Mouse (Mus musculus): ENCODE data around the gene Htra3. TPM values are rescaled to one million over a fixed set of nuclear protein-coding genes. Genes with fewer than 3 reads are reported as not detected.
A peak's percentile ranks its signal among the peaks of the same experiment; 100 is the strongest.

Htra3 gene
- polyA plus RNA-seq, 1 experiment from 2014 or later, result 18.4 TPM

- H3K36me3 ChIP-seq (ENCODE audit: insufficient read depth, low read length), result no peaks in the 10 kb centered on the region
- 86% methylated on average over 7 of the region's 7 CpGs for WGBS
- no peaks in the 10 kb centered on the region for H3K9me3 ChIP-seq (ENCODE audit: low read length)
Measured at GRCm38 (mm10) chr5:35666152-35666551, 13.4 kb downstream of the Htra3 start.

DNA sequence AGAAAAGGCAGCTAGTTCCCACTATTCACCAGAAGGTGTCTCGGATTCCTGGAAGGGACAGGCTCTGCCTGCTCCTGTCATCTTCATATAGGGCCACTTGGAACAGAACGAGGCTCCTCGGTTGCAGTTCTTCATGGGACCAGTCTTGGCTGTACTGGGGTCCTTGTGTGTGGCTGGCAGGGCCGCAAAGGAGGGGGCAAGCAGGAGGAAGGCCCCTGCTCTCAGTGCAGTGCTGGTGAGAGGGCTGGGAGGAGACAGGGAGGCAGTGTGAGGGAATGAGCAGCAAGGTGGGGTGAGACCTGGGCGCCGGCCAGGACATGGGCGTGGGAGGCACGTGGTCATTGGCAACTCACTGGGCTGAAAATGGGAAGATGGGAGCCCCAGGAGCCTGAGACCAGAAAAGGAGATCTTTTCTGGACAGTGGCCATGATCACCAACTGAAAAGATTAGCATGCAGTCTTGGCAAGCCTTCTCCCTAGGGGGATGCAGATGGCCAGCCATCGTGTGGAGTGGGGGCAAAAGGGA is 17.5 kb downstream of the Htra3 start:
- Histone ChIP-seq H3K4me1 (ENCODE audit: insufficient read depth, low read length) (no peaks in the 10 kb centered on the region), H3K27me3 (ENCODE audit: insufficient read depth, low read length) (no peaks in the 10 kb centered on the region), H3K4me3 (ENCODE audit: low read length) (no peak overlapping the region), H3K4me2 (replicated peaks; ENCODE audit: low read depth, low read length) (no peak overlapping the region), H3K27ac (ENCODE audit: low read length) (no peak overlapping the region), H3K9ac (replicated peaks; ENCODE audit: low read length) (no peak overlapping the region), H3K9me3 (ENCODE audit: low read length) (no peaks in the 10 kb centered on the region), H3K36me3 (ENCODE audit: insufficient read depth, low read length) (no peaks in the 10 kb centered on the region)
- no peak for ATAC-seq (ENCODE audit: low FRiP score, low TSS enrichment)
- 86% methylated on average over 9 of the region's 9 CpGs for WGBS

More at GRCm38 (mm10) chr5:35666152-35666551, 13.4 kb downstream of the Htra3 start:
- H3K4me1 ChIP-seq (ENCODE audit: insufficient read depth, low read length), result peaks cover 21% of the 10 kb centered on the region
- H3K27ac ChIP-seq (ENCODE audit: low read length), result no peak overlapping the region
- H3K4me2 ChIP-seq (replicated peaks; ENCODE audit: low read depth, low read length), result no peak overlapping the region
- no peak overlapping the region for H3K9ac ChIP-seq (replicated peaks; ENCODE audit: low read length)
- no peak for ATAC-seq (ENCODE audit: low FRiP score, low TSS enrichment)
- no peaks in the 10 kb centered on the region for H3K27me3 ChIP-seq (ENCODE audit: insufficient read depth, low read length)
- H3K4me3 ChIP-seq (ENCODE audit: low read length), result no peak overlapping the region

DNA sequence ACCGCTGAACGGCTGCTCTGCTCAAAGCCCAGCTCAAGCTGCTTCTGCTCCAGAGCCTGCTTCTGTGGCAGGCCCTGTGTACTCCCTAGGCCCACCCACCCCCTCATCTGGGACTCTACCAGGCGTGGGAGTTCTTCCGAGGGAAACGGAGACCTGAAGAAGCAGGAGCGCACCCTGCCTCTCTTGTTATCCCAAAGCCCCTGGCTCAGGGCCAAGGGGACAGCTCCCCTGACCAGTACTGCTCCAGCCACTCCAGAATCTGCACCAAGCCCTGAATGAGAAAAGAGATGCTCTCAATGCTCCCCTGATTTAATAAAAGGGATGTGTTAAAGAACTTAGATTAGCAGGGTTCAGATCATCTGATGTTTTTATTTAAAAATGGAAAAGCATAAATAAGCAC is 18.4 kb downstream of the Htra3 start:
- Histone ChIP-seq H3K27me3 (ENCODE audit: insufficient read depth, low read length) (no peaks in the 10 kb centered on the region), H3K9ac (replicated peaks; ENCODE audit: low read length) (no peak overlapping the region), H3K9me3 (ENCODE audit: low read length) (no peaks in the 10 kb centered on the region), H3K36me3 (ENCODE audit: insufficient read depth, low read length) (no peaks in the 10 kb centered on the region), H3K4me3 (ENCODE audit: low read length) (no peak overlapping the region), H3K4me2 (replicated peaks; ENCODE audit: low read depth, low read length) (no peak overlapping the region), H3K4me1 (ENCODE audit: insufficient read depth, low read length) (no peaks in the 10 kb centered on the region), H3K27ac (ENCODE audit: low read length) (no peak overlapping the region)
- no peak for ATAC-seq (ENCODE audit: low FRiP score, low TSS enrichment)
- 33% methylated on average over 6 of the region's 6 CpGs for WGBS

DNA sequence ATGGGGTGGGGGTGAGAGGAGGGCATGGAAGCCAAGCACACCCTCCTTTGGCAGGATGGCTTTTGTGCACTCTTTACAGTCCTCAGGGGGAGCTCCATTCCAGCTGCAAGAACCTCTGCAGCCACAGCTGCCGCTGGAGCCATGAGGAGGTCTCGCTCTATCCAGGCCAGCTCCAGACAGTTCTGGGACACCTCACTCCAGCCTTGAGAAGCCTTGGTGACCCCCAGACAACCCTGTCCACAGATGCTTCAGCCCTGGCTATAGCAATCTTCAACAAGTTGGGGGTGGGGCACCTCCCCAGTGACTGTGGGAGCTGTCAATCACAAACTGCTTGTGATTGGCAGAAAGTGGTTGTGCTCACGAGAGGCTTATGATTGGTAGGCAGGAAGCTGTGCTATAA is 20.1 kb downstream of the Htra3 start:
- Histone ChIP-seq H3K27ac (ENCODE audit: low read length) (no peak overlapping the region), H3K9me3 (ENCODE audit: low read length) (no peaks in the 10 kb centered on the region), H3K4me1 (ENCODE audit: insufficient read depth, low read length) (no peaks in the 10 kb centered on the region), H3K4me2 (replicated peaks; ENCODE audit: low read depth, low read length) (no peak overlapping the region), H3K36me3 (ENCODE audit: insufficient read depth, low read length) (no peaks in the 10 kb centered on the region), H3K4me3 (ENCODE audit: low read length) (no peak overlapping the region), H3K27me3 (ENCODE audit: insufficient read depth, low read length) (no peaks in the 10 kb centered on the region), H3K9ac (replicated peaks; ENCODE audit: low read length) (no peak overlapping the region)
- ATAC-seq (ENCODE audit: low FRiP score, low TSS enrichment), result no peak
- 64% methylated on average over 3 of the region's 3 CpGs for WGBS

DNA sequence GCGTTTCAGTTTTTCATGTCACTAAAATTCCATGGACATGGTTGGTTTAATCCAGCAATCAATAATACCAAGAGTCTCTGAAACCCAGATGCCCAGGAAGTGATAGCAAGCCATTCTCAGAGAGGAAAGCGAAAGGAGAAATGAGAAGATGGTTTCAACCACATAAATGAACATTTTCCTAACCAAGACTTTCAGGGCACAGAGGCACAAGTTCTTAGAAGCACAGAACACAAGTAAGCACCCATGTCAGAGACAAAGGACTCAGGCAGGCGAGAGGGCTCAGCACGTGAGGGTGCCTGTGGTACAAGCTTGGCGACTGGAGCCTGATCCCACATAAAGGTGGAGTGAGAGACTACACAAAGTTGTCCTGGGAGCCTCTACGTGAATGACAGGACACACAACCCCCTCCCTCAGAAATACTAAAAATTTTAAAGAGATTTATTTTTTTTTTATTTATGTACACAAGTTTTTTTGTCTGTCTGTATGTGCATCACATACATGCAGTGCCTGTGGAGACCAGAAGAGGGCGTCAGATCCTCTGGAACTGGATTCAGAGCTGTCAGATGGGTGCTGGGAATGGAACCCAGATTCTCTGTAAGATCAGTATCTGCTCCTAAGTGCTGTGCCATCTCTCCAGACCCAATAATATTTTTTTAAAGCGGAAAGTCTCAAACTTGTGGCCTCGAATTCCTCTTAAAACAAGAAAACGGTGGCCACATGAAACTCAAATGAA is 23.7 kb downstream of the Htra3 start:
- Histone ChIP-seq H3K4me2 (replicated peaks; ENCODE audit: low read depth, low read length) (no peak overlapping the region), H3K27ac (ENCODE audit: low read length) (no peak overlapping the region), H3K4me1 (ENCODE audit: insufficient read depth, low read length) (no peaks in the 10 kb centered on the region), H3K36me3 (ENCODE audit: insufficient read depth, low read length) (no peaks in the 10 kb centered on the region), H3K27me3 (ENCODE audit: insufficient read depth, low read length) (no peaks in the 10 kb centered on the region), H3K4me3 (ENCODE audit: low read length) (no peak overlapping the region), H3K9ac (replicated peaks; ENCODE audit: low read length) (no peak overlapping the region), H3K9me3 (ENCODE audit: low read length) (no peaks in the 10 kb centered on the region)
- no peak for ATAC-seq (ENCODE audit: low FRiP score, low TSS enrichment)
- 90% methylated on average over 10 of the region's 10 CpGs for WGBS

DNA sequence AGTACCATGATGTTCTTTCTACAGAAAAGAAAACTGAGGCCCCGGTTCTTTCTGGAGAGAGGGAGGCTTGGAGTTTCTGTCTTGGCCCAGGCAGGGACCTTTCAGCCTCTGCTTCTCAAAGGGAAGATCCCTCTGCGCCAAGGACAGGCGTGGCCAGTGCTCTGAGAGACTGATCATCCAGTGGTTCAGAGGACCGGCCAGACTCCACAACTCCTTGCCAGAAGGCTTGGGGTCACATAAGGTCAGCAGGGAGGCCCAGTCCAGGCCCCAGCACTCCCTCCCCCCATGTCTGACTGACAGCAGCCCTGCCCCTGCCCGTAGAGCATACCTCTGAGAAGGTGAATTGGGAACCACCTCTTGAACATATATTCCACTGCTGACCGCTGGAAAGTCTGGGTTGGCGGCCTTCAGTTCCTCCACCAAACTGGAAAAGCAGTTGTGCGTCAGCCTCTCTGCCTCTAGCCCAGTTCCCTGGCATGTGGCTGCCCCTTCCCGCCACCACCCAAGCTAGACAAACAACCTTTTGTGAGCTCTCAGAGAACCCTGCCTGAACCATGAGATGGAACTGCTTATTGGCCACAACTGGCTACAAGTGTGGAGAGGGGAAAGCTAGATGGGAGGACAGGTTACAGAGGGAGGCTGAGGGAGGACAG is 25.7 kb downstream of the Htra3 start:
- Histone ChIP-seq H3K4me1 (ENCODE audit: insufficient read depth, low read length) (no peaks in the 10 kb centered on the region), H3K27ac (ENCODE audit: low read length) (no peak overlapping the region), H3K9me3 (ENCODE audit: low read length) (no peaks in the 10 kb centered on the region), H3K36me3 (ENCODE audit: insufficient read depth, low read length) (no peaks in the 10 kb centered on the region), H3K4me2 (replicated peaks; ENCODE audit: low read depth, low read length) (no peak overlapping the region), H3K27me3 (ENCODE audit: insufficient read depth, low read length) (no peaks in the 10 kb centered on the region), H3K9ac (replicated peaks; ENCODE audit: low read length) (no peak overlapping the region), H3K4me3 (ENCODE audit: low read length) (no peak overlapping the region)
- WGBS, result 67% methylated on average over 9 of the region's 9 CpGs
- no peak for ATAC-seq (ENCODE audit: low FRiP score, low TSS enrichment)

DNA sequence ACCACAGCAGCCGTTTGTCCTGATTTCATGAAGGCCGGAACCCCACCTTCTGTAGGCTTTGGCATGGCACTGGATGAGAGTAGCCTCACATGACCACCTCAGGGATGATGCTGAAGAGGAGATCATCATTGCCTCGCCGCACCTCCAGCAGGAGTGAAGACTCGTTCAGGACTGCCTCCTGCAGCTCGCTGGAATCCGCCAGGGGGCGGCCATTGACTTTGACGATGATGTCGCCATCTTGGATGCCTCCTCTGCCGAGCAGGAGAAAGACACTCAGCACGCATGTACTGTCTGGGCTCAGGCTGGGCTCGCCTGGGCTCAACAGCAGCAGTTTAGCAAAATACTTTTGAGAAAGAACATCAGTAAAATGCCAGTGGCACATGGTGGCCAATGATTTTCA is 26.7 kb downstream of the Htra3 start:
- H3K4me3 ChIP-seq (ENCODE audit: low read length), result no peak overlapping the region
- H3K9ac ChIP-seq (replicated peaks; ENCODE audit: low read length), result no peak overlapping the region
- H3K27ac ChIP-seq (ENCODE audit: low read length), result no peak overlapping the region
- ATAC-seq (ENCODE audit: low FRiP score, low TSS enrichment), result no peak
- 91% methylated on average over 13 of the region's 13 CpGs for WGBS
- no peaks in the 10 kb centered on the region for H3K27me3 ChIP-seq (ENCODE audit: insufficient read depth, low read length)
- no peak overlapping the region for H3K4me2 ChIP-seq (replicated peaks; ENCODE audit: low read depth, low read length)
- peaks cover 1% of the 10 kb centered on the region; the same call in 1 of the 2 replicates for H3K4me1 ChIP-seq (ENCODE audit: insufficient read depth, low read length)
- H3K36me3 ChIP-seq (ENCODE audit: insufficient read depth, low read length), result no peaks in the 10 kb centered on the region
- no peaks in the 10 kb centered on the region for H3K9me3 ChIP-seq (ENCODE audit: low read length)

GRCm38 (mm10) chr5:35652319-35652718 is 27.3 kb downstream of the Htra3 start:
- Histone ChIP-seq H3K27ac (ENCODE audit: low read length) (no peak overlapping the region), H3K9me3 (ENCODE audit: low read length) (no peaks in the 10 kb centered on the region), H3K27me3 (ENCODE audit: insufficient read depth, low read length) (no peaks in the 10 kb centered on the region), H3K9ac (replicated peaks; ENCODE audit: low read length) (no peak overlapping the region), H3K36me3 (ENCODE audit: insufficient read depth, low read length) (no peaks in the 10 kb centered on the region), H3K4me3 (ENCODE audit: low read length) (no peak overlapping the region), H3K4me1 (ENCODE audit: insufficient read depth, low read length) (peaks cover 7% of the 10 kb centered on the region; the same call in 1 of the 2 replicates), H3K4me2 (replicated peaks; ENCODE audit: low read depth, low read length) (no peak overlapping the region)
- ATAC-seq (ENCODE audit: low FRiP score, low TSS enrichment), result no peak
- WGBS, result 75% methylated on average over 3 of the region's 3 CpGs

DNA sequence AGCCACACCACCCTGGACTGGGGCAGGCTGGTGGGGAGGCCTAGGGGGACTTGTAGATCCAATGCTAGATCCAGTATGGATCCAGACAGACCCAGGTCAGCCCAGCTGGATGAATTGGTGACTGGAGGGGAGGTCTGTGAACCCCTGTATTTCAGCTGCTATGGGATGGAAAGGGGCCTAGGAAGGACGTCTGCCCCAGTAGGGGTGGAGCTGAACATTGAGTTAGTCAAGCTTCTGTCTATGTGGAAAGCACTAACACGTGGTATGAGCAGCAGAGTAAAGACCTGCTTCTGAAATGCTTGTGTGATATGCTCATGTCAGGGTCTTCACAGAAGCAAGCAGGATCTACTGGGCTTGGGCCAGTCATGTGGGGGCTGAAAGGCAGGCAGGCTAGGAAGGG is 31.4 kb downstream of the Htra3 start:
- 68% methylated on average over 2 of the region's 2 CpGs for WGBS
- no peak; the same call in 1 of the 2 replicates for ATAC-seq (ENCODE audit: low FRiP score, low TSS enrichment)
- no peak overlapping the region for H3K27ac ChIP-seq (ENCODE audit: low read length)

GRCm38 (mm10) chr5:35647562-35647961 is 32.0 kb downstream of the Htra3 start:
- H3K4me1 ChIP-seq (ENCODE audit: insufficient read depth, low read length), result peaks cover 18% of the 10 kb centered on the region; the same call in 1 of the 2 replicates
- H3K9me3 ChIP-seq (ENCODE audit: low read length), result no peaks in the 10 kb centered on the region
- H3K4me3 ChIP-seq (ENCODE audit: low read length), result no peak overlapping the region
- ATAC-seq (ENCODE audit: low FRiP score, low TSS enrichment), result peak; percentile 37; the same call in 1 of the 2 replicates
- no peak overlapping the region for H3K9ac ChIP-seq (replicated peaks; ENCODE audit: low read length)
- H3K4me2 ChIP-seq (replicated peaks; ENCODE audit: low read depth, low read length), result no peak overlapping the region
- H3K27ac ChIP-seq (ENCODE audit: low read length), result no peak overlapping the region
- H3K27me3 ChIP-seq (ENCODE audit: insufficient read depth, low read length), result no peaks in the 10 kb centered on the region
- 44% methylated on average over 4 of the region's 4 CpGs for WGBS
- no peaks in the 10 kb centered on the region for H3K36me3 ChIP-seq (ENCODE audit: insufficient read depth, low read length)

More for the DNA sequence above, 31.4 kb downstream of the Htra3 start:
- Histone ChIP-seq H3K4me1 (ENCODE audit: insufficient read depth, low read length) (peaks cover 14% of the 10 kb centered on the region; the same call in 1 of the 2 replicates), H3K9ac (replicated peaks; ENCODE audit: low read length) (no peak overlapping the region), H3K36me3 (ENCODE audit: insufficient read depth, low read length) (no peaks in the 10 kb centered on the region), H3K4me2 (replicated peaks; ENCODE audit: low read depth, low read length) (no peak overlapping the region), H3K27me3 (ENCODE audit: insufficient read depth, low read length) (no peaks in the 10 kb centered on the region), H3K4me3 (ENCODE audit: low read length) (no peak overlapping the region), H3K9me3 (ENCODE audit: low read length) (no peaks in the 10 kb centered on the region)

Measured in kidney, embryonic 16.5 days (tissue).